Mouse (Mus musculus) kidney, postnatal 4 days (tissue): ENCODE measurements around the gene Pla2g4f.

ENCODE experiments used
- DNase-seq, 2 experiments: peaks; one replicate each; pipeline ENCODE4 v3.0.0; 2021; ENCODE audit warnings: mixed read lengths in 2 of 2

Pla2g4f gene

DNA sequence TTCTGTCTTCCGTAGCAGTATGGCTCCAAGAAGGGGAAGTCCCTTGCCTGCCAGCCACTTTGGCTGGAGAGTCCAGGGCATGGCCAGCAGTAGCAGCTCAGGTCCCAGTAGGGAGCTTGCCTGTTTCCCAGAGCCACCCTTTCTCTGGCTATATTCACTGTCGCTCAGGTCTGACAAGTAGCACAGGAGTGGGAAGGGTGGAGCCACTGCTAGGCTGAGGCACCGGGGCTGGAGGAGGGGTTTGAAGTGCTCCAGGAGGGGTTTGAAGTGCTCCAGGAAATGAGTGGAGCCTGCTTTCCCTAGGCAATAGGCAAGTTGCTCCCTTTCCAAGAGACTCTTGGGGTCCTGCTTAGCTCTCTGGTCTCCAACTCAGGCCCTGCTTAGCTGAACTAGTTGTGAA lies at the start of gene Pla2g4f:
Gene Pla2g4f, minus strand, starts transcription at position 190 of the 400 bp plus-strand sequence.
- no peak for DNase-seq

DNA sequence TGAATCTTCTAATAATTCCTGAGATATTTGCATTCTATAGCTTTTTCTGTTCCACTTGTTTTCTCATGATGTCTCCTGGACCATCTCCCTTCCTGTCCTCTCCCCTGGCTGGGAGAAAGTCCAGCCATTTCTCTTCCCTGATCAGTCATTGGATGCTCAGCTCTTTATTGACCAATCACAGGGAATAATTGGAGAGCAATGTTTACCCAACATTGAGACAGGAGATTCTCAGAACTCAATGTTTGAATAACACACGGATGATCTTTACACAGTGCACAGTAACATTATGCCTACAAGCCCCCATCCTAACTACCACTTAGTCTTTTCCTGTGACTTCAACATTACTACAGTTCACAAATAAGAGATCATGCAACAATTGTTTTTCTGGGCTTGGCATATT lies 46.5 kb upstream of the Pla2g4f start:
- DNase-seq, result no peak

DNA sequence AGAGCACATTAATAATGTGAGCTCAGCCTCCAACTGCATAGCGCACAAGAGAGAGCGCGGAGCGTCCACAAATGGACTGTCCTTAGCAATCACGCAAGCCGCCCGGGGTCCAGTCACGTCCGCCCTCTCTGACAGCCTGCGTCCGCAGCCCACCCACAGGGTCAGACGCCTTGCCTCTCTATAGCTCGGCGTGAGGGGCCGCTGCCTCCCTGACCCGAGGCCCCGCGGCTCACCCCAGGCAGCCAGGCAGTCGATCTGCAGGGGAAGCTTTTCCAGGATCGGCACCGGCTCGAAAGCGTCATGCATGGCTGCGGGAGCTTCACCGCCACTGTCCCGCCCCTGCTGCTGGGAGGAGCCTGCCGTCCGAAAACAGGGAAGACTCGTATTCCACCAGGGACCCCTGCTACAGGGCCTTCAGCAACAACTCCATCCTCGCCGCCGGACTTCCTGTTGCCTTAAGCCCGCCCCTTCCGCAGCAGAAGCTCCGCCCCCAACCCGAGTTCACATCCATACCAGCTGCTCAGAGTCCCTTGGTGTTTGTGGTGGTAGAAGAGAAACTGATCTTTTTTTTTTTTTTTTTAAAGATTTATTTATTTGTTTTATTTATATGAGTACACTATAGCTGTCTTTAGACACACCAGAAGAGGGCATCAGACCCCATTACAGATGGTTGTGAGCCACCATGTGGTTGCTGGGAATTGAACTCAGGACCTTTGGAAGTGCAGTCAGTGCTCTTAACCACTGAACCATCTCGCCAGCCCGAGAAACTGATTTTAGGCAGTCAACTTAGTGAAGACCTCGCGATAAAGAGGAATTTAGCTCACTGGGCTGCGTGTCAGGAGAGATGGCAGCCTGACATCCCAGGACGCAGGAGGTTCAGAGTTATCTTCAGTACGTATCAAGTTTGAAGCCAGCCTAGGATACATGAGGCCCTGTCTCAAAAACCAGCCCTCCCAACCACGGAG lies 39.0 kb upstream of the Pla2g4f start, which contains the start of gene Vps39:
Gene Vps39, minus strand, starts transcription at position 456 of the 965 bp plus-strand sequence.
- DNase-seq, result peak; percentile 95 to 97

DNA sequence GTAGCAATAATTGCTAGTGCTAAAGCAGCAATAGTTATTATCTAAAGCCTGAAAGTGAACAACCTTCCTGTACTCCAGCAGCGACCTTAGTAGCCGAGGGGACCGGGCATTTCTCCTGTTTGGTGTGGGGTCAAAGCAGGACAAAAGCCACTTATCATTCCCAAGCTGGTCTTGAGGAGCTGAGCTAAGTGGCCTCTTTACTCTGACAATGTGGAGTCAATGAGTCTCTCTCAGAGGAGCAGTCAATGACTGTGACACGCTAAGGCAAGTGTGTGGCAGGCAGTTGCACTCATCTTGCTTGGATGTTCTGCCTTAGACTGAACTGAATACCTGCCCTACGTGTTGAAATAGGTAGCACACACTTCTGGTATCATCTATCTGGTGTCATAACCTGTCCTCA lies 37.4 kb upstream of the Pla2g4f start:
- DNase-seq, result no peak

DNA sequence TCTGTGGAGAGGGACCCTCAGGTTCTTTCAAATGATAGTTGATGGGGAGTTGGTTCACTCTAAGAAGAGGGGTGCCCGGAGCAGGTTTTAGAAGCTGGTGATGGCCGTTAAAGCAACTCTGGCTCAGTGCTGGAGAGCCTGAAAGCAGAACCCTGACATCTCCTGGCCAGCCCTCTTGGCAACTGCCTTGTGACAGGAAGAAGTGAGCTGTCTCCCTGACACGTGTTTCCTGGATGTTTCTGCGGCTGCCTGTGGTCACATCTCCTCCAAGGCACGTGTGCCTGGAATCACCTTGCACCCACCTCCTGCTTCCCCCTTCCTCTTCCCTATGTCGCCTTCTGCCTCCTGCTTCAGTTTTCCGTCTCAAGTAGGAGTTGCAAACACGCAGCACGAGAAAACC lies 34.2 kb upstream of the Pla2g4f start:
- peak; percentile 24 to 45 for DNase-seq

DNA sequence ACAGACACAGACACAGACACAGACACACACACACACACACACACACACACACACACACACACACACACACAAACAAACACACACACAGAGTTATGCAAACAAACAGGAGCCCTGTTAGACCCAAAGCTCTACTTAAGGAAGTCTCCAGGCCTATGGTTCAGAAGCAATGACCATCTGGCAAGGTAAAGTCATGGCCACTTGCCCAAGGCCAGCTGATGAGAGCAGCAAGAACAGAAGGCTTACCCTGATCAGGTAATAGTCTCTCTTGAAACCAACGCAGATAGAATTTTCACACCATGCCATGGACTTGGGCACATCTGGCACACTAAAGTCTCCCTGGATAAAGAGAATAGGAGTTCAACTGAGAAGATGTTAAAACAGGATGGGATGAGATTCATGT lies 27.8 kb upstream of the Pla2g4f start:
- DNase-seq, result no peak

DNA sequence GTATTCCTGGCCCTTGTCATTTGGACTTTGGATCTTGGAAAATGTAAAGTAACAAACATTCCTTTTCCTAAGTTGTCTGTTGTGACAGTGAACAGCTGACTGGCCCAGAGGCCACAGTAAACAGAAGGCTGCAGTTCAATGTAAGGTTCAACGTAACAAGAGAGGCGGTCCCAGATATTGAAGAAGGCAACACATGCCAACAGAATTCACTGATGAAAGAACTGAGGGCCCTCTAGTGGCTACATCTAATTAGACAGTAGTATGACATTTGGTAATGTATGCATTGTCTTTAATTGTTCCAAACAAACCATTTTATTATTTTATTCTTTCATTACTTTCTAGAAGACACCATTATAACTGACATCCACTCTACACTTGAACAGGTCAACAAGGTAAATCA lies 23.9 kb upstream of the Pla2g4f start:
- DNase-seq, result no peak

DNA sequence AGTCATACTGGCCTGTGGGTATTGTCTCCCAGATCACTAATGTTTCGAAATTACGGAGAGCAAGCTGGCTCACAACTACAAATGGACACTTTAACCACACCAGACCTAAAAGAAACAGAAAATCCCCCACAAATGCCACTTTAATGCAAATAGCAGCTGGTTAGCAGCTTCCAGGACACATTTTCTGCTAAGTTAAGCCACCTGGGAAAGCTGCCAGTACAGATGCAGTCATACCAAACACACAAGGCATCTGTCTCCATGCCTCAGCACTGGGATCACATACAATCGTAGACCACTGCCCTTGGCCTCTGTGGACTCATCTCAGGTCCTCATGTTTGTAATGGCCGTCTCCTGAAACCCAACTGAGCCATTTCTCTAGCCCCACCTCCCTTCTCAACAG lies 17.6 kb upstream of the Pla2g4f start:
- no peak for DNase-seq

DNA sequence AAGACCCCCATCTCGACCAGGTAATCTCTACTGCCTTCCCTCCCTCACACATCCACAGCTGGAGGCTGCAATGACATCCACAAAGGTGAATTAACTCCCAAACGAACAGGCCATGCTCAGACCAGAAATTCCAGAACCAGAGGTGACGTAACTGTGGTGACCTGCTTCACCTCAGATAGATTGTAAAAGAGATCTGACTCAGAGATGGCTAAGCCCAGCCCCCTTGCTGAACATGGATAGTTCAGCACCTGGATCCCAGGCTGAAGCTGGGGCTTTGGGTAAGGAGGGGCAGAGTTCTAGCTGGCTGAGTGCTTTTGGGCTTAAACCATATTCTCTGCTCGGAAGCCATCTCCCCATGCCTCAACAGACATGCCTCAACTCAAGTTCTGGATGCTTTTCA lies 1.1 kb upstream of the Pla2g4f start:
- no peak for DNase-seq

DNA sequence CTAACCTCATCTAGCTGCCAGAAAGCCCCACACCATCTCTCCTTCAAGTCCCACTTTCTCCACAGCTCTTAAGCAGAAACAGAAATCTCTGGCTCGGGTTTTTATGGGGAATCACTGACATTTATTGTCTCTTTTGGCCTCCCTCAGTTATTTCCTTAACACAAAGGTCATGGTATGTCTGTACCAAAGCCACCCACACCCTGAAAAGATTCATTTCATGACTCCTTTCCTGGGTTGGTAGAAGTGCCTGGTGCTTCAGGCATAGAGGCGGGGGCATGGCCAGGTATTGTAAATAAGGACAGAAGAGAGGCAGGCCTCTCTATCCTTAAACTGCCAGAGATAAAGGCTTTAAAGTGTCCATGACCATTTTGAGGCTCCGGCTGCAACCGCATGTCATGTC lies 522 bp upstream of the Pla2g4f start:
- no peak for DNase-seq

DNA sequence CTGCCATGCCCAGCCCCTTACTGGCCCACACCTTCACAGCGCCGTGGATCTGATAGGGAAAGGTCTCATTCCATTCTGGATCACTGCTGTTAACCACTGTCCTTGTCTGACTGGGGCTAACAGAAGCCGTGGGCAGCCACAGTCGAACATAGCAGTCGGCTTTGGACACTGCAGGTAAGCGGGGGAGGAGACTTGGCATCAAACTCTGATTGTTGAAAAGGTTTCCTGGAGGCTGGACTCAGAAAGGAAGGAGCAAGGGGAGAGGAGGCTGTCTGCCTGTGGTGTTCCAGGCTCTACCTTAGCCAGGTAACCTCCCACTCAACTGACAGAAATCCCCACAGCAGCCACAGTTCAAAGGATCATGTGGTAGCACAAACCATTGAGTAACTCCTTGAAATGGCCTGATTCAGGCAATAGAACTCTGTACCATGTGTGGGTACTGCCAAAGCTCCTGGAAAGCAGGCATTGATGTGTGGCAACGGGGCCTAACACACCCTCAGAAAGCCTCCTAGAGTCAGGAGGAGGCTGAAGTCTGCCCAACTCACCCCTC lies 1.6 kb downstream of the Pla2g4f start:
- DNase-seq, result no peak

DNA sequence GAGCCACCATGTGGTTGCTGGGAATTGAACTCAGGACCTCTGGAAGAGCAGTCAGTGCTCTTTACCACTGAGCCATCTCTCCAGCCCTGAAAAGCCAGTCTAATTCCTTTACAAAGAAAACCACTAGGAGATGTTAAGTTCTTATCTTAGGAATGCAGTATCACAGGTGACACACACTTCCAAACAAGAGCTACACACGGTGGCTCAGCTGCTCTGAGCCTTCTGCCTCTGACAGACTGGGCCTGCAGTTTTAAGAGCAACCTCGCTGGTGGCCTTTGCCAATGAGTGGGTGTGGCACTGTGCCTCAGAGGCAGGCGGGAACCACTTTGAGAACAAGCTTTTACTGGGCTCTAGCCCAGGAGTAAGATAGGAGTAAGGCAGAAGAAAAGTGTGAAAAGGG lies 9.9 kb downstream of the Pla2g4f start:
- no peak for DNase-seq

DNA sequence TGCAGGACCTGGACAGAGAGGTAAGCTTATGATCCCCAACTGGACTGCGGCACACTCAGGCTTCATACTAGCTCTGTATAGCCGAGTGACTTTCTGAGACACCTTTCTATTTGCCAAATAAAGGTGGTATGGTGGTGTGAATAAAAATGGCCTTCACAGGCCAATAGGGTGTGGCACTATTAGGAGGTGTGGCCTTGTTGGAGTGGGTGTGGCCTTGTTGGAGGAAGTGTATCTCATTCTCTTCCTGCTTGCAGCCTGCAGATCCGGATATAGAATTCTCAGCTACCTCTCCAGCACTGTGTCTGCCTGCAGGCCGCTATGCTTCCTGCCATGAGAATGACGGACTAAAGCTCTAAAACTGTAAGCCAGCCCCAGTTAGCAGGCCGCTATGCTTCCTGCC lies 12.9 kb downstream of the Pla2g4f start:
- DNase-seq, result no peak

DNA sequence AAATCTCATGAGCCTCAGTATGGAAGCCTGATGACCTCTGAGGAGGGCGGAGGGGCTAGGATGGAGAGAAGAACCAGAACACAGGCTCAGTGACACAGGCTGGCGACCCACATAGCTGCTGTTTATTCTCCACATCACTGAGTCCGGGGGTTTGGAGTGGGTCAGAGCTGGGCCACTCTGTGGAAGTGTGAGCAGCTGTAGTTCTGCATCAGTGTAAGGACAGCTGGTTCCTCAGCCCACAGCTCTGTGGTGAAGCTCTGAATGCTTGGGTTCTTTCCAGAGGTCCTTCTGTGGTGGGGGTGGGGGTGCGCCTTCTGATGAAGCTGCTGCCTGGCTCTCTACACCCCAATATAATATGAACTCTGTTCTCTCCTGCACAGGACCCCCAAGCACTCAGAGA lies 14.1 kb downstream of the Pla2g4f start:
- no peak for DNase-seq

DNA sequence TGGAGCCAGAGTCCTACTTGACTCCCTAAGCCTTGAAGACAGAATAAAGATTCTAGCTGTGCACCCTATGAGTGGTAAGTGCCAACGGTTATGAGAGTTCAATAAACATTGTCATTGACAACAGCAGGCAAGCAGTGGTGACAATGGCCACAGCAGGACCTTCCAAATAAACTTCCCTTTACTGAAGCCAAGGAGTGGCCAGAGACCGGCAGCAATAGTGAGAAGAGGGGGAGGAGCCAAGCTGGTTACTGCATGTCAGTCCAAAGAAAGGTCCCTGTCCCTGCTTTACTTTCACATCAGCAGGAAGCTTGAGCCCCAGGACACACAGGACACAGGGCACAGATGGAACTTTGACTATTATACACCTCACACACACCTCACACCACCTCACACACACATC lies 17.8 kb downstream of the Pla2g4f start:
- DNase-seq, result no peak

DNA sequence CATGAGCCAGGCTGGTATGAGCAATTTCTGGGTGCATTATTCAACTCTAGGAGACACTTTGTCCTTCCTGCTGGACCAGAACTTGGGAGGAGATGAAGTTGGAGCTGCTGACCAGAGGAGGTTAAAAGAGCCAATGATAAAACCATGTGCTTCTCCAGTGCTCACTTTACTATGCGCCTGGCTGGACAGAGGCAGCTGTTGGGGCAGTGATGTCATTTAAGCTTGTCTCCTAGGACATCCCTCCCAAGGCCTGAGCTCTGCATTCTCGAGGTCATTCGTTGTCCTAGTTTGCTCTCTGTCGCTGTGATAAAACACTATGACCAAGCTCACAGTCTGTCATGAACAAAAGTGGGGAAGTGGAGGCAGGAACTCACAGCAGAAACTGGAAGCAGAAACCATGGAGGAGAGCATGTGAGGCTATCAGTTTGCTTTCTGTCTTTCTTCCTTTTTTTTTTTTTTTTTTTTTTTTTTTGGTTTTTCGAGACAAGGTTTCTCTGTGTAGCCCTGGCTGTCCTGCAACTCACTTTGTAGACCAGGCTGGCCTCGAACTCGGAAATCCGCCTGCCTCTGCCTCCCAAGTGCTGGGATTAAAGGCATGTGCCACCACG lies 22.4 kb downstream of the Pla2g4f start:
- DNase-seq, result no peak

DNA sequence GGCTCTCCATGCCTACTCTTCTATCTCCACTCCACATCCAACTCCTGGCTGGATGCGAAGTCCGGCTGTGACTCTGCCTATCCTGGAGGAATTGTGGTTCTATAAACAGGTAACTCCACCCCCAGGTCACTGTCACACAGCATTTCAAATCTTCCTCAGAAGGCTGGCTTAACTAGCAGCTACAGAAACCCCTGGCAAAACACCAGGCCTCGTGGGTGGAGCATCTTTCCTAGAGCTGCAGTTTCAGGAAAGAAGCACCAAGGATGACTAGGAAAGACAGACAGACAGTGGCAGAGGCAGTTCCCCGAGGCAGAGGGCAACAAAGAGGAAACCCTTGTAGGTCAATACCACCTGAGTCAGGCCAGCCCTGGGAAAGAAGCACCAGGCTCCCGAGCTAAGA lies 25.0 kb downstream of the Pla2g4f start, which contains the start of gene Pla2g4d:
Gene Pla2g4d, minus strand, starts transcription at position 203 of the 400 bp plus-strand sequence.
- no peak for DNase-seq

DNA sequence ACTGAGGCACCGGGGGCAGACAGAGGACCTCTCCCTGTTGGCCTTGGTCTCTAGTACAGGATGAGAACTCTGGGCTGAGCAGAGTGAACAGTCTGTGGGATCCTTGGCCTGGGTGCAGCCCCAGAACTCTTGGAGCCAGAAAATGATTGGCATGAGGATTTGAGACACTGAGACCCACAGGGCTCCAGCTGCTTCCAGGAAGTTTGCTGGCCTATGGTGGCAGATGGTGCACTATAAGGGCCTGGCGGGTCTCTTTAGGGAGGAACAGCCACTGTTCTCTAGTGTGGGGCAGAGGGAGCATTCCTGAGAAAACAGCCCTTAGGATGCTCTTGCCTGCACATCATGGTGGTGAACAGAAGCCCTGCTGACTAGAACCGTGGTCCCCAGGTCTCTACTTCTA lies 25.6 kb downstream of the Pla2g4f start:
- no peak for DNase-seq

DNA sequence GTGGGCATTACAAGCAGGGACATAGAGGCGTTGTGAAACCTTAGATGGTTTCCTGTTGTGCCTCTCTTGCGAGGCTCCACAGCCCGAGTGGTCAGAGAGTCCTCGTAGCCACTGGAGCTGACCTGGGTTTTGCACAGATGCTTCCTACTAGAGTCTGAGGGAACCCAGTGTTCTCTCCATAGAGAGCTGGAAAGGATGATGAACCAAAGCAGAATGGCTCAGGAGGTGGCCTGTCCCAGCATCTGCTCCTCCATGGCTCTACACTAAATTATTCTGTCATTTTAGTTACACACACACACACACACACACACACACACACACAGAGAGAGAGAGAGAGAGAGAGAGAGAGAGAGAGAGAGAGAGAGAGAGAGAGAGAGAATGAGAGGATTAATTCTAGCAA lies 28.3 kb downstream of the Pla2g4f start:
- DNase-seq, result no peak

DNA sequence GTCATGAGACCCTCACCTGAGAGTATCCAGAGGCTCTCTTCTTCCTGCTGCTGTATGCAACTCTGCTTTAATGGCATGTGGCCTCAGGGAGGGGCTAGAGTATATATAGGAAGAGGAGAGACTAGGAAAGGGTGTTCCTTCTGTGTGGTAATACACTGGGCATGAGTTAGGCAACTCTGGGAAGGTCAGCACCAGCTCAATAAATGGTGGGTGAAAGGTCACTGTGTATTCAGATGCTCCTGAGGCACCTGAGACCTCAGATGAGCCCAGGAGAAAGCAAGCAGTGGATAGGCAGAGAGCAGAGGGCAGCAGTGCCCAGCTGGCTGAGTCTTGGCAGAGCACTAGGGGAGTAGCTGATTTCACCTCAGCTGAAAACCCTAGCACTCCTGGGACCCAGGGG lies 29.3 kb downstream of the Pla2g4f start:
- DNase-seq, result no peak

DNA sequence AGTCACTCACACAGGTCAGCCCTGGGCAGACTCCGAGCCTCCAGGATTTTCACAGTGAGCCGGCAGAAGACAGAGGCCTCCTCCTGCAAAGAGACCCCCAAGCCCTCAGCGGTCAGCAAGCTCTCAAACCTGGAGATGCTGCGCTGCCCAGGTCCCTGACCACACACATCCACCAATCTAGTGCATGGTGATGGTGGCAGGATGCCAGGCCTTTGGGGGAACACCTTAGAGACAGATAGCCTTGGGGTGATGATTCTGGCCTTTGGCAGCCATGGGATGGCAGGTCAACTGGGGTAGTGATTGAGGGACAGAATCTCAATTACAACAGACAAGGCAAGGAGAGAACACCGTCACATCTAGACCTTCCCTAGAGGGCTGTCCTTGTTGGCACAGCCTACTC lies 29.9 kb downstream of the Pla2g4f start:
- DNase-seq, result no peak

DNA sequence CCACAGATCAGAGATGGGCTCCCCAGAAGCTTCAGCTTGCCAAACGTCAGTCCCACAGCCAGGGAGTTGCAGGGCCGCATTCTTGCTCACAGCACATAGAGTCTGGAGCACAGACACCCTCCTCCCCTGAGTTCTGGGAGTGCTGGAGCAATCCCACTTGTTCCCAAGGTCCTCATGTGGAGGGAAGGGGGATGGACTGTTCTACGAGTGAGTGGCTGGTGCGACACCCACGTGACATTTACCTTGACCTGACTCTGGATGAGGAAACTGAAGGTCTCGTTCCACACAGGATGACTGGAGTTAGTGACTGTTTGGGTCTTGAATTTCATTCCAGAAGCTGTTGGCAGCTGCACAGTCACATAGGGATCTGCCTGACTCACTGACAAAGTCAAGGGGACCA lies 30.4 kb downstream of the Pla2g4f start:
- no peak for DNase-seq

DNA sequence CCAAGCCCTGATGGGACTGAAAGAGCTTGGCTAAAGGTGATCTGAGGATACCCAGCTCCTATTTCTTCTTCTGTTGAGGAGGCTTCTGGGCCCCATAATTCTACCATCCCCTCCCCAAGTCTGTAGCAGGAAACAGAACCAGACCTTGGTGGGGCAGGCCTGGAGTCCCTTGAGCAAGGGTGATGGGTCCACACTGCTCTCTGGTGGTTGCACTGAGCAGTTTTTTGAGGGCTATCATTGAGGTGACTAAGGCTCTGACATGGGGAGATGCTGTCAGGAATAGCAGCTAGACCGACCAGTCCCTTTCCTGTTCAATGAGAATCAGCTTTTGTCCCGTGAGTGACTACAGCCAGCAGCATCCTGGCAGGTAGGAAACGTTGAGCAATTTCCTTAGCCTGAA lies 32.7 kb downstream of the Pla2g4f start:
- DNase-seq, result peak in 1 of 2 experiments; percentile 11

DNA sequence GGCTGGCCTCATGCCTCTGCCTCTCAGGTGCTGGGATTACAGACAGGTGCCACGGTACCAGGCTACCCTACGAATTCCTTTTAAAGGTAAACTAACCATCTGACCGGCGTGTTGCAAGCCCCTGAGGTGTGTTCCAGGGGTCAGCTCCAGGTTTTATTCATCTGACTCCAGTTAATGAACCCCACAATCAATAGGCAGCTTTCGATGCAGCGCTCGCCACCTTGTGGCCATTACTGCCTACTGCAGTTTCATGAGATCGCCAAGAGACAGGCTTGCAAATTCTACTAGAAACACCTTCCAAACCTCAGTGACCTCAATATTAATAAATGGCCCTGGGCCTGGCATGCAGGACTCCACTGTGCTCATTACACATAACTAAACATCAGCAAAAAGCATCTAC lies 34.0 kb downstream of the Pla2g4f start:
- DNase-seq, result peak; percentile 74 to 77
